Mouse (Mus musculus): Measurements from ENCODE around the gene Amelx. TPM values are rescaled to one million over a fixed set of nuclear protein-coding genes. Genes with fewer than 3 reads are reported as not detected.

Gene Amelx
- total RNA-seq (2021) (not detected), polyA plus RNA-seq (2012; rRNA removed) (not detected in 2 replicates)
- long read RNA-seq: 0 reads

DNA sequence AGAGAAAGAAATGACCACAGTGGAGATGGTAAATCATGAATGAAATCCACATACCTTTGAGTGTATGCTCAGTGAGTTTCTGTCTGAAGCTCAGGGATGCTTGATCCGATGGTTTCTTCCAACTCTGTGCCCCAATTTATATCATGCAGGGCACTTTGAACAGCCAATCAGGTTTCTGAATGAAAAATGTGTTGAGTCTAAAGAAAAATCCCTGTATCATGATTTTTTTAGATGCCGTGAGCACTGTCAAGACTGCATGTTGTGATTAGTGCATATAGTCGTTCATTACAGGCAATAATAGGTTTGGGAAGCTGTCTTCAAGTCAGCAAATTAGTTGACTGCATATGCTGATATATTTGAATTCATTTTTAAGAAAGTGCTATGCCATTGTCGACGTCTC is at the start of gene Amelx:
Amelx (minus strand) TSS at position 101 of the 400 bp plus-strand sequence.
- 80% methylated on average over 5 of the region's 5 CpGs for WGBS
- TF ChIP-seq POLR2A (IDR thresholded peaks at IDR 0.05; ENCODE audit: insufficient read depth, low read depth, low read length) (no peak), CTCF (IDR thresholded peaks at IDR 0.05) (no peak), EP300 (IDR thresholded peaks at IDR 0.05; ENCODE audit: insufficient read depth, low read depth, low read length) (no peak)
- Histone ChIP-seq H3K9ac (ENCODE audit: low read depth, low read length) (no peak within 1 kb of the TSS), H3K4me1 (ENCODE audit: control insufficient read depth, insufficient read depth, low read length) (no peaks in the 10 kb centered on the region), H3K79me2 (replicated peaks; ENCODE audit: control insufficient read depth, insufficient read depth, low read length) (no peaks in the 10 kb centered on the region), H3K27me3 (ENCODE audit: control insufficient read depth, insufficient read depth, low read length) (no peaks in the 10 kb centered on the region), H3K27ac (no peak within 1 kb of the TSS), H3K36me3 (ENCODE audit: control insufficient read depth, insufficient read depth, low read length) (no peaks in the 10 kb centered on the region), H3K4me3 (no peak within 1 kb of the TSS)
- intact Hi-C loops (cut with DNase I): no loop called here
- no peak for DNase-seq

- 53% methylated on average over 3 of the region's 3 CpGs for WGBS
- DNase-seq: no peak
- TF ChIP-seq CTCF (IDR thresholded peaks at IDR 0.05) (no peak), EP300 (IDR thresholded peaks at IDR 0.05; ENCODE audit: insufficient read depth, low read depth, low read length) (no peak), POLR2A (IDR thresholded peaks at IDR 0.05; ENCODE audit: insufficient read depth, low read depth, low read length) (no peak)
- intact Hi-C loops (cut with DNase I): no loop called here
- Histone ChIP-seq H3K9ac (ENCODE audit: low read depth, low read length) (no peak overlapping the region), H3K27ac (no peak overlapping the region), H3K36me3 (ENCODE audit: control insufficient read depth, insufficient read depth, low read length) (no peaks in the 10 kb centered on the region), H3K79me2 (replicated peaks; ENCODE audit: control insufficient read depth, insufficient read depth, low read length) (no peaks in the 10 kb centered on the region), H3K27me3 (ENCODE audit: control insufficient read depth, insufficient read depth, low read length) (no peaks in the 10 kb centered on the region), H3K4me1 (ENCODE audit: control insufficient read depth, insufficient read depth, low read length) (no peaks in the 10 kb centered on the region), H3K4me3 (no peak overlapping the region)
These were observed 35.5 kb upstream of the Amelx start for GRCm38 (mm10) chrX:169222357-169223062.

DNA sequence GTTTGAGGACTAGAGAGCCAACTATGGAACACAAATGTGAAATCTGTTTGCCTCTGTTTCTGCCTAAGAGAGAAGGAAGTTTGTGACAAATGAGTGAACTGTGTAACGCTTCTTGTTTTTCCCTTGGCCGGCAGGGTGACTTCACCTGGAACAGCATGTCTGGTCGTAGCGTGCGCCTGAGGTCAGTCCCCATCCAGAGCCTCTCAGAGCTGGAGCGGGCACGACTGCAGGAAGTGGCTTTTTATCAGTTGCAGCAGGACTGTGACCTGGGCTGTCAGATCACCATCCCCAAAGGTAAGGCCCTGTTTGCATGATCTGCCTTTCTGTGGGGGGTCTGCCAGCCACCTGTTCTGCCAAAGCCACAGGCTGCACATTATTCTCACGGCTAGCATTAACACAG is 33.1 kb upstream of the Amelx start:
- H3K36me3 ChIP-seq (ENCODE audit: control insufficient read depth, insufficient read depth, low read length): no peaks in the 10 kb centered on the region
- TF ChIP-seq POLR2A (IDR thresholded peaks at IDR 0.05; ENCODE audit: insufficient read depth, low read depth, low read length): no peak
- TF ChIP-seq EP300 (IDR thresholded peaks at IDR 0.05; ENCODE audit: insufficient read depth, low read depth, low read length): no peak
- TF ChIP-seq CTCF (IDR thresholded peaks at IDR 0.05): no peak
- no peaks in the 10 kb centered on the region; the same call in 1 of the 2 replicates for H3K4me1 ChIP-seq (ENCODE audit: control insufficient read depth, insufficient read depth, low read length)
- DNase-seq: no peak
- no peak overlapping the region for H3K27ac ChIP-seq
- no peak overlapping the region for H3K9ac ChIP-seq (ENCODE audit: low read depth, low read length)
- intact Hi-C loops (cut with DNase I): no loop called here
- H3K79me2 ChIP-seq (replicated peaks; ENCODE audit: control insufficient read depth, insufficient read depth, low read length): no peaks in the 10 kb centered on the region
- H3K27me3 ChIP-seq (ENCODE audit: control insufficient read depth, insufficient read depth, low read length): no peaks in the 10 kb centered on the region
- no peak overlapping the region for H3K4me3 ChIP-seq
- 67% methylated on average over 8 of the region's 8 CpGs for WGBS

DNA sequence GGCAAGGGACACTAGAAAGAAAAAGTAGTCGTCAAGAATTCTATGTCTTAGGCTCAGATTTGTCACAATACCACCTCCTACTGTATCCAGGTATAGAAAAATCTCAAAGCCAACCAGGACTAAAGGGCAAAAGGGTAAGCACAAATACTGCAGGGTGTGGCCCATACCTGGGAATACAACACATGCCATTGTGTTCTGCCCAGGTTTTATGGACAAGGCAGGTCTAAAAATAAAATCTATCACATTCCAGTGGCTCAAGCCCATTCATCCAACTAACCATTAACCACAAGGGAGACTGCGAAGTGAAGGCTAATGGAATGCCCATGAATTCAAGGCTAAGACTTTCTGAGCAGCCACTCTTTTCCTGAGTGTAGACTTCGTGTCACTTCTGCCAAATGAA is 23.0 kb upstream of the Amelx start:
- Histone ChIP-seq H3K4me3 (no peak overlapping the region), H3K9ac (ENCODE audit: low read depth, low read length) (no peak overlapping the region), H3K27me3 (ENCODE audit: control insufficient read depth, insufficient read depth, low read length) (no peaks in the 10 kb centered on the region), H3K4me1 (ENCODE audit: control insufficient read depth, insufficient read depth, low read length) (no peaks in the 10 kb centered on the region; the same call in 1 of the 2 replicates), H3K36me3 (ENCODE audit: control insufficient read depth, insufficient read depth, low read length) (no peaks in the 10 kb centered on the region), H3K79me2 (replicated peaks; ENCODE audit: control insufficient read depth, insufficient read depth, low read length) (no peaks in the 10 kb centered on the region), H3K27ac (no peak overlapping the region)
- 63% methylated on average over 3 of the region's 3 CpGs for WGBS
- DNase-seq: no peak
- intact Hi-C loops (cut with DNase I): no loop called here
- TF ChIP-seq POLR2A (IDR thresholded peaks at IDR 0.05; ENCODE audit: insufficient read depth, low read depth, low read length) (no peak), EP300 (IDR thresholded peaks at IDR 0.05; ENCODE audit: insufficient read depth, low read depth, low read length) (no peak), CTCF (IDR thresholded peaks at IDR 0.05) (no peak)

DNA sequence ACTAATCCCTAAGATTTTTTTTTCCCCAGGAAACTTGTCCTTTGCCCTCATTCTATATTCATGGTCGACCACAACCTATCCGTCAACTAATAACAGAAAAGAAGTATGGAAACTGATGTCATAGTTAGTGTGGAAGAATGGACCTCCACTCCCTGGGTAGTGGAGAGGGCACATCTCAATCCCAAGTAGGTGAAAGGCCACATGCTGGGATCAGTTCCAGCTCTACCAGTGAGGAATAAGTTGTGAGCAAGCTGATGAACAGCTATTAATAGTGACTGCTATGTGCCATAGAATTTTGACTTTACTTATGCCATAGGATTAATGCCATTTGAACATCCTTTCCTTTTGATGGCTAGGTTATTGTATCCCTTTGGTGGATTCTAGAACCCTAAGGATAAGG is 8.4 kb downstream of the Amelx start:
- no peak overlapping the region for H3K27ac ChIP-seq
- no peaks in the 10 kb centered on the region for H3K27me3 ChIP-seq (ENCODE audit: control insufficient read depth, insufficient read depth, low read length)
- no peak overlapping the region for H3K9ac ChIP-seq (ENCODE audit: low read depth, low read length)
- no peaks in the 10 kb centered on the region for H3K36me3 ChIP-seq (ENCODE audit: control insufficient read depth, insufficient read depth, low read length)
- H3K79me2 ChIP-seq (replicated peaks; ENCODE audit: control insufficient read depth, insufficient read depth, low read length): no peaks in the 10 kb centered on the region
- no peaks in the 10 kb centered on the region for H3K4me1 ChIP-seq (ENCODE audit: control insufficient read depth, insufficient read depth, low read length)
- H3K4me3 ChIP-seq: no peak overlapping the region
- TF ChIP-seq CTCF (IDR thresholded peaks at IDR 0.05) (no peak), POLR2A (IDR thresholded peaks at IDR 0.05; ENCODE audit: insufficient read depth, low read depth, low read length) (no peak), EP300 (IDR thresholded peaks at IDR 0.05; ENCODE audit: insufficient read depth, low read depth, low read length) (no peak)
- intact Hi-C loops (cut with DNase I): no loop called here
- peak in 1 of 2 experiments; percentile 28 for DNase-seq
- 56% methylated on average over 2 of the region's 2 CpGs for WGBS

GRCm38 (mm10) chrX:169173796-169174195 is 13.2 kb downstream of the Amelx start:
- no peaks in the 10 kb centered on the region for H3K79me2 ChIP-seq (replicated peaks; ENCODE audit: control insufficient read depth, insufficient read depth, low read length)
- no peaks in the 10 kb centered on the region for H3K27me3 ChIP-seq (ENCODE audit: control insufficient read depth, insufficient read depth, low read length)
- no peak for TF ChIP-seq CTCF (IDR thresholded peaks at IDR 0.05)
- TF ChIP-seq EP300 (IDR thresholded peaks at IDR 0.05; ENCODE audit: insufficient read depth, low read depth, low read length): no peak
- no peak for TF ChIP-seq POLR2A (IDR thresholded peaks at IDR 0.05; ENCODE audit: insufficient read depth, low read depth, low read length)
- no peak overlapping the region for H3K4me3 ChIP-seq
- H3K9ac ChIP-seq (ENCODE audit: low read depth, low read length): no peak overlapping the region
- 67% methylated on average over 1 of the region's 1 CpGs for WGBS
- no peak overlapping the region for H3K27ac ChIP-seq
- intact Hi-C loops (cut with DNase I): no loop called here
- DNase-seq: peak in 1 of 2 experiments; percentile 19
- H3K36me3 ChIP-seq (ENCODE audit: control insufficient read depth, insufficient read depth, low read length): no peaks in the 10 kb centered on the region
- H3K4me1 ChIP-seq (ENCODE audit: control insufficient read depth, insufficient read depth, low read length): no peaks in the 10 kb centered on the region
